Mouse (Mus musculus): ENCODE measurements around the gene Lrp1. TPM values are rescaled to one million over a fixed set of nuclear protein-coding genes. Genes with fewer than 3 reads are reported as not detected.

Lrp1 gene
- polyA plus RNA-seq, 1 experiment from 2014 or later, result 67.2 TPM

DNA sequence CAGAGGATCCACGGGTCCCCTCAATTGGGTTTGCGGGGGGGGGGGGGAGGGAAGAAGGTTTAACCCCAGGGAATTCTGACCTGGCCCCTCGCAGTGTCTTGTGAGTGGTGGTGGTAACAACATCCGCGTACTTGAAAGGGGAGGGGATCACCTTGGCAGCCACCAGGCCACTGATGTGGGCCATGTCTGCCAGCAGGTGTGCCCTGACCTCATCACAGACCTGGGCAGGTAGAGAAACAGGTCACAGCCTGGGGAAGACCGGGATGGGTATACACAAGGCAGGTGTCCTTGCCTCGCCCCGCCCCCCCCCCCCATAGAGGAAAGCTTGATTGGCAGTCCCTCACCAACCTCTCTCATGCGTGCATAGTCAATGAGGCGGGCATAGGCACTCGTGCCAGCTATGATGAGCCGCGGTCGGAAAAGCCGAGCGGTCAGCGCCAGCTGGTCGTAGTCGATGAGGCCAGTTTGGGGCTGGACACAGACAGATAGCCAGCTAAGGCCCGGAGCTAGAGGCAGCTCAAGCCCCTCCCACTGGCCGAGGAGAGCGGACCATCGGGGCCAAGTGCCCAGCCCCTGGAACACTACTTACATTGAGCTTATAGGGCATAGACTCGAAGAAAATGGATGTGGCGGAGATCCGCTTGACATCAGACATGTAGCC is 101.8 kb downstream of the Lrp1 start:
- Histone ChIP-seq H3K4me2 (replicated peaks) (no peak overlapping the region), H3K4me1 (replicated peaks) (peaks cover 52% of the 10 kb centered on the region), H3K9me3 (no peaks in the 10 kb centered on the region), H3K27me3 (replicated peaks) (peaks cover 23% of the 10 kb centered on the region), H3K36me3 (peaks cover 24% of the 10 kb centered on the region), H3K27ac (no peak overlapping the region), H3K4me3 (replicated peaks) (no peak overlapping the region), H3K9ac (no peak overlapping the region)
- WGBS, result 89% methylated on average over 26 of the region's 26 CpGs
- ATAC-seq, result no peak

DNA sequence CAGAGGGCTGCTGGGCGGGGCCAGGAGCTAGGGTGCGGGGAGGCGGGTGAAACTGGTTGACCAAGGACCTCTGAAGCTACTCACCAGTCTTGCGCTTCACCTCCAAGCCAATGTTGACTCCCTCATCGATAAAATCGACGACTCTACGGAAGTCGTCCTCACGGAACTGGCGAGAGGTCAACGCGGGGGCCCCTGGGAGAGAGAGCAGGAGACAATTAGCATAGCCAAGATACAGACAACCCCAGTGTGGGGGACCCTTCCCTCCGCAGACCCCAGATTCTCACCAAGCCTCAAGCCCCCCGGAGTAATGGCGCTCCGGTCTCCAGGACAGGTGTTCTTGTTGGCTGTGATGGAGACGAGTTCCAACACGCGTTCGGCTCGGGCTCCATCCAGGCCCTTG is 103.0 kb downstream of the Lrp1 start:
- H3K27ac ChIP-seq, result no peak overlapping the region
- no peak overlapping the region for H3K9ac ChIP-seq
- no peaks in the 10 kb centered on the region for H3K9me3 ChIP-seq
- WGBS, result 91% methylated on average over 22 of the region's 22 CpGs
- H3K4me2 ChIP-seq (replicated peaks), result no peak overlapping the region
- ATAC-seq, result no peak
- H3K27me3 ChIP-seq (replicated peaks), result peaks cover 30% of the 10 kb centered on the region
- no peak overlapping the region for H3K4me3 ChIP-seq (replicated peaks)
- H3K36me3 ChIP-seq, result peaks cover 24% of the 10 kb centered on the region
- H3K4me1 ChIP-seq (replicated peaks), result peaks cover 65% of the 10 kb centered on the region

DNA sequence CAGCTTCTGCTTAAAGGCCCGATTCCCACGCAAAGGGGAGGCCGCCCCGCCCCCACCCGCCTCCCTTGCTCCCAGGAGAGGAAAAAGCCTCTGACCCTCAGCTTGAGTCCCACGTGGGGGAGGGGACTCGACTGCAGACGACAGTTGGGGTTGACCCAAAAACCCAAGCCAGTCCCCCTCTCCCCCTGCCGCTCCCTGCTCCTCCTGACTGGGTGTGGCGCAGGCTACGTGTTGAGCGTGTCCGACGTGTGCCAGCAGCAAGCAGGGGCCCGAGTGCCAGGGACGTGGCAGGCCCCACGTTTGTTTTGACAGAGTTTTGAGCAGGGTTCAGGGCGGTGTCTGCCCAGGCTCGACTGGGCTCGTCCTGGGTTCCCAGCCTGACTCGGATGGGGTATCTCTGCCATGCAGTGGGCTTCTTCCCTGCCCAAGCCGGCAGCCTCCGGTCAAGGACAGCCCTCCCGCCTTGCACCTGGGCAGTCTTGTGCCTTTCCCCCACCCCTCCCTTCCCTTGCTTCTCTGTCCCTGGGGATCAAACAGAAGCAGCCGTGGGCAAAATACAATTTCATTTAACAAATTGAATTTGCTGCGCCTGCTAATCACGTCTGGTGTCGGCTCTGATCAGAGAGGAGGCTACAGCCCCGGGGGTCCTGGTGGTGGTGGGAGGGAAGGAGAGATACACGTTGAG is 104.2 kb downstream of the Lrp1 start:
- peak; percentile 68 for ATAC-seq

DNA sequence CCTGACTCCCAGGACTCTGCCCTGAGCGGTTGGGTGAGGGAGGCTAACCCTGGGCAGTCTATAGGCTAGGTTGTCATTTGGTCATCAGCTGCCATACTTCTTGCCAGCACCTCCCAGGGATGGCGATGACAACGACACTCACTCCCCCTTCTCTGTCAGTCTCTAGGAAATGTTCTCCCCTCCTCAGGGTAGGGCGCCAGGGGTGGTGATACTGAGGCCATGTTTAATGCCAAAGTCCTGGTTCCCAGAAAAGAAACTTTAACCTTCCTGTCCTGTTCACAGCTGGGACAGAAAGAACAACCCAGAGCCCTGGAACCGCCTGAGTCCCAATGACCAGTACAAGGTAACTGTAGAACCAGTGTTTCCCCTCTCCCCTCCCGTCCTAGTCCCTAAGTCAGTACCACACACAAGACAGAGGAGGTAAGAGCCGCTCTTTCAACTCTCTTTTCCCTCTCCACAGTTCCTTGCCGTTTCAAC is 104.9 kb downstream of the Lrp1 start:
- 0 out of 2 replicates have a peak, but pooled peaks have one; percentile 5 for ATAC-seq
- peaks cover 73% of the 10 kb centered on the region for H3K4me1 ChIP-seq (replicated peaks)
- 0 out of 2 replicates have a peak overlapping the region, but pooled peaks have one; percentile 36 for H3K9ac ChIP-seq
- peak overlapping the region; percentile 52 for H3K4me2 ChIP-seq (replicated peaks)
- no peak overlapping the region for H3K4me3 ChIP-seq (replicated peaks)
- H3K27me3 ChIP-seq (replicated peaks), result peaks cover 45% of the 10 kb centered on the region
- 35% methylated on average over 8 of the region's 8 CpGs for WGBS
- peak overlapping the region; percentile 52 for H3K27ac ChIP-seq
- peaks cover 24% of the 10 kb centered on the region for H3K36me3 ChIP-seq
- no peaks in the 10 kb centered on the region for H3K9me3 ChIP-seq

More for the DNA sequence above, 104.2 kb downstream of the Lrp1 start:
- Histone ChIP-seq H3K4me3 (replicated peaks) (peak overlapping the region; percentile 12), H3K4me1 (replicated peaks) (peaks cover 73% of the 10 kb centered on the region), H3K27ac (peak overlapping the region; percentile 52), H3K9ac (peak overlapping the region; percentile 36; the same call in 1 of the 2 replicates), H3K9me3 (no peaks in the 10 kb centered on the region), H3K4me2 (replicated peaks) (peak overlapping the region; percentile 52), H3K27me3 (replicated peaks) (peaks cover 39% of the 10 kb centered on the region), H3K36me3 (peaks cover 24% of the 10 kb centered on the region)
- 18% methylated on average over 30 of the region's 30 CpGs for WGBS

DNA sequence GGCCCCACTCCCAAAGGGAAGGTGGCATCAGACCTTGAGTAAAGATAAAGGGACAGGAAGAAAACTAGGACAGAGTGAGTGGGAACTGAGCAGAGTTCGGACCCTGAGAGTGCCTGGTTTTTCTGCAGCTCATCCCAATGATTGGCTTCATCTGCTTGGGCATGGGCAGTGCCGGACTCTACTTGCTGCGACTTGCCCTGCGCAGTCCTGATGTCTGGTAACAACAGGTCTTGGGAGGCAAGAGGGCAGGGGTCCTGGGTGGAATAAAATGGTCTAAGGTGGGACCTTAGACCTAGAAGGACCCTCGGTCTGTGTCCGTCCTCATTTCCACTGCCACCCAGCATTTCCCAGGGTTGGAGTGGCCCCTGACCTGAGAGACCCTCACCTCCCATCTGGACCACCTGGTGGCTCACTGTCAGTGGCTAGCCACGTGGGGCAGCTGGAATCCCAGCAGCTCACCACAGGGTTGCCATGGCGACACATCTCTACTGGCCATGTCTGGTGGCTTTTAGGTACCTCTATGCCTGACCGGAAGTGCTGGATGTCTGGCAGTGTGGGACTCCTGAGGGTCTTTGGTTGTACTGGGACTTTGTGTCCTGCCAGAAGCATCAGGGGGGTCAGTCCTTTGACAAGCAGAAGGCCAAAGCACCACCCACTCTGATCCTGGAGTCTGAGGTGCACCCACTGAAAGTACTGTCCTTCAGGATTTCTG is 105.5 kb downstream of the Lrp1 start:
- peaks cover 24% of the 10 kb centered on the region for H3K36me3 ChIP-seq
- H3K4me1 ChIP-seq (replicated peaks), result peaks cover 69% of the 10 kb centered on the region
- H3K9ac ChIP-seq, result 0 out of 2 replicates have a peak overlapping the region, but pooled peaks have one; percentile 17
- WGBS, result 41% methylated on average over 9 of the region's 9 CpGs
- H3K9me3 ChIP-seq, result no peaks in the 10 kb centered on the region
- H3K4me3 ChIP-seq (replicated peaks), result peak overlapping the region; percentile 8; the same call in 1 of the 2 replicates
- ATAC-seq, result no peak
- peak overlapping the region; percentile 52 for H3K4me2 ChIP-seq (replicated peaks)
- peak overlapping the region; percentile 52; the same call in 1 of the 2 replicates for H3K27ac ChIP-seq
- peaks cover 51% of the 10 kb centered on the region for H3K27me3 ChIP-seq (replicated peaks)

DNA sequence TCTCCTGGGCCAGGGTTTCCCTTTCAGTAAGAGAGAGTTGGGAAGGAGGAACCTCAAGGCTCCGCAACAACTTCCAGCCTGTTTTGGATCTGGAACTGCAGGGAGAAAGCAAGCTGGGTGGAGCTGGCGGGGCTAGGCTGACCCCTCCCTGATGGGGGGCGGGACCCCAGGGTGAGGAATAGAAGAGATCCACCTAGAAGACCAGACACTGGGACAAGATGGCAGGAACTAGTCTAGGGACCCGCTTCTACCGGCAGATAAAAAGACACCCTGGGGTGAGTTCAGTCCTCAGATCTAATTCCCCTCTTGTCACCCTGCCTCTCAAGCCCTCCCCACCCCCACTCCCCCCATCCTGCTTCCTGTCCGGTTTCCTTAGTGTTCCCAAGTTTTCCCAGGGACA is 106.2 kb downstream of the Lrp1 start, which contains the start of gene Ndufa4l2:
Gene Ndufa4l2, plus strand, starts transcription at position 204 of the 400 bp plus-strand sequence.
- H3K27ac ChIP-seq, result peak within 1 kb of the TSS; percentile 52
- peaks cover 70% of the 10 kb centered on the region for H3K4me1 ChIP-seq (replicated peaks)
- peaks cover 18% of the 10 kb centered on the region for H3K36me3 ChIP-seq
- peak within 1 kb of the TSS; percentile 16 for H3K4me3 ChIP-seq (replicated peaks)
- 0 out of 2 replicates have a peak within 1 kb of the TSS, but pooled peaks have one; percentile 24 for H3K9ac ChIP-seq
- H3K9me3 ChIP-seq, result no peaks in the 10 kb centered on the region
- no peak for ATAC-seq
- peaks cover 58% of the 10 kb centered on the region for H3K27me3 ChIP-seq (replicated peaks)
- 19% methylated on average over 6 of the region's 6 CpGs for WGBS
- peak within 1 kb of the TSS; percentile 99 for H3K4me2 ChIP-seq (replicated peaks)

DNA sequence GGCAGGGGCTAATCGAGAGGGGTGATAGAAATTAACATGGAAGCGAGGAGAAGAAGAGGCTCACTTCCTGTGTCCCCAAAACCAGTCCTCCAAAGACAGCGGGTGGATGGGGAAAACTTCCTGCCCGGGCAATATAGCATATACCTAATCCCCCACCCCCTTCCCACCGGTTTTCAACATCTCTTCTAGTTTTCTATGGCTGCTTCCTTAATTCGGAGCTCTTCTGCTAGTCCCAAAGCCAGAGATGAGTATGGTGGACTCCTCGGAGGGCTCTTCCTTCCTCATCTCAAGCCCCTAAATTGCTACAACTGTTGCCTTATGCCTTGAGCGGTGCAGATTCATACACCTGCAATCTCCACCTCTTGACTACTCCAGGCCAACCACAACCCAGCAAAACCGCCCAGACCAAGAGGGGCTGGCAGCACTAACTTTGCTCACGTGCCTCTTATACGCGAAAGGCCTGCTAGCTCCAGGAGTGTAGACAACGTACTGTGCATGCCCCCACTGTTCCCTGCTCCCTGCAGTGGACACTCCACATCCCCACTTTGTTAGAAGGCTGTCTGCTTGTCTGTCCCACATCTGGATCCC is 106.7 kb downstream of the Lrp1 start:
- H3K9me3 ChIP-seq, result no peaks in the 10 kb centered on the region
- peak overlapping the region; percentile 16; the same call in 1 of the 2 replicates for H3K4me3 ChIP-seq (replicated peaks)
- ATAC-seq, result no peak
- peak overlapping the region; percentile 99 for H3K4me2 ChIP-seq (replicated peaks)
- H3K4me1 ChIP-seq (replicated peaks), result peaks cover 75% of the 10 kb centered on the region
- 25% methylated on average over 13 of the region's 13 CpGs for WGBS
- H3K27me3 ChIP-seq (replicated peaks), result peaks cover 63% of the 10 kb centered on the region
- no peak overlapping the region; the same call in 1 of the 2 replicates for H3K27ac ChIP-seq
- H3K9ac ChIP-seq, result 0 out of 2 replicates have a peak overlapping the region, but pooled peaks have one; percentile 24
- H3K36me3 ChIP-seq, result peaks cover 14% of the 10 kb centered on the region; the same call in 1 of the 2 replicates

DNA sequence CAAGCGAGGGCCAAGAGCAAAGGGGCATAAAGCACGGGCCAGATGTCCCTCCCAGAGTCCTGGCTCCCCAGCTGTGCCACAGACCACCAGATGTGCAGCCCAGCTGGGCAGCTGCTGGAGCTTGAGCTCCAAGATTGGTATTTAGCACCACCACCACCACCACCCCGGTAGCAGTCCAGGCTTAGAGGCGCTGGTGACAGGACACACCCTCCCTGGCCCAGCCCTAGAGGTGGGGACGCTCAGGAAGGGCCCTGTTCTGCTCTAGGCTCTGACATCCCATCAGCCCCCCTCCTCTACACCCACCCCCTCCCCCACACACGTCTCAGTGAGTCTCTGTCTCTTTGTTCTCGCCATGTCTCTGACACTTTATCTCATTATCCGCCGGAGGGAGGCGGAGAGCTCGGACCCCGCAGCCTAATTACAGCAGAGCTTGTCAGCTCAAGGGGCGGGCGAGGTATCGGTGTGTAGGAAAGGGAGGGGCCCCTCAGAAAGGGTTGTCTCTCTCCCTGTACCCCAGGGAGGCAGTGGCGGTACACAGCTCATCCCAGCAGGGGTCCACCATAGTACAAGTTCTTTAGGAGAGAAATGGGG is 107.4 kb downstream of the Lrp1 start:
- 5% methylated on average over 15 of the region's 16 CpGs for WGBS
- peak overlapping the region; percentile 15; the same call in 1 of the 2 replicates for H3K27ac ChIP-seq
- peaks cover 78% of the 10 kb centered on the region for H3K4me1 ChIP-seq (replicated peaks)
- H3K4me3 ChIP-seq (replicated peaks), result peak overlapping the region; percentile 16
- peaks cover 12% of the 10 kb centered on the region; the same call in 1 of the 2 replicates for H3K36me3 ChIP-seq
- H3K4me2 ChIP-seq (replicated peaks), result peak overlapping the region; percentile 99
- H3K9ac ChIP-seq, result peak overlapping the region; percentile 24; the same call in 1 of the 2 replicates
- H3K27me3 ChIP-seq (replicated peaks), result peaks cover 66% of the 10 kb centered on the region
- no peaks in the 10 kb centered on the region for H3K9me3 ChIP-seq
- peak; percentile 21 for ATAC-seq

DNA sequence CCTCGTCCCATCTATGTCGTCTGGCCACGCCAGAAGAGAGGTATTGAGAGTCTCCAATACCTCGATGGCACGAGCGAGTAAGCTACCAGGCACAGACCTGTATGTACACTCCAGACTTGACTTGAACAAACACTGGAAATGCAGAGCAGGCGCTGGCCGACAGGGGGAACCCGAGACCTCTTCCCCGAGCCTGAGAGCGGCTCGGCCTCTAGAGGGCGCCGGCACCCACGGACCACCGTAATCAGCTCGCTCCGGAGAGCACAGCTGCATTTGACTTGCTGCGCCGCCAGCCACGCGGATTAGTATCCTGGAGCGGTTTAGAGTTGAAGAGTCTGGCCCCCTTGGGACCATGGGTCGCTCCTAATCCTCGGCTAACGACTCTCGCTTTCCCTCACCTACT is 108.1 kb downstream of the Lrp1 start:
- H3K27ac ChIP-seq, result no peak overlapping the region

DNA sequence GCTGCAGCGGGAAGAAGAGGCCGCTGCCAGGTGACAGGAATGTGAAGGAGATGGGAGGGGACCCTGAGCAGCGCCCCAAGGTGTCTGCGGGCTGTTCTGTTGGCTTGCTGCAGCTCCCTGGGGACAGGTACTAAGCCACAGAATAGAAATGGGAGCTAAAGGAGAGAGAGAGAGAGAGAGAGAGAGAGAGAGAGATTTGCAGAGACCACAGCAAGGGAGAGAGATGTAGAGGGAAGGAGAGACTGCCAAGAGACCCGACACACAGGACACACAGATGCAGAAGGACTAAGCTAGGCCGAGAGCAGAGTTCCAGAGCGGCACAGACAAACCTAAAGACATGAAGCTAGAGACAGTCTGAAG is 108.7 kb downstream of the Lrp1 start:
- 4% methylated on average over 7 of the region's 7 CpGs for WGBS
- H3K27ac ChIP-seq, result no peak overlapping the region
- H3K36me3 ChIP-seq, result no peaks in the 10 kb centered on the region
- H3K9ac ChIP-seq, result peak overlapping the region; percentile 52; the same call in 1 of the 2 replicates
- no peaks in the 10 kb centered on the region for H3K9me3 ChIP-seq
- H3K4me1 ChIP-seq (replicated peaks), result peaks cover 77% of the 10 kb centered on the region
- H3K4me3 ChIP-seq (replicated peaks), result peak overlapping the region; percentile 51
- ATAC-seq, result no peak
- peaks cover 72% of the 10 kb centered on the region for H3K27me3 ChIP-seq (replicated peaks)
- peak overlapping the region; percentile 99 for H3K4me2 ChIP-seq (replicated peaks)

More for the DNA sequence above, 108.1 kb downstream of the Lrp1 start:
- peak; percentile 48 for ATAC-seq
- peak overlapping the region; percentile 99 for H3K4me2 ChIP-seq (replicated peaks)
- H3K36me3 ChIP-seq, result 0 out of 2 replicates have a peak, but pooled peaks cover 4% of the 10 kb centered on the region
- peak overlapping the region; percentile 16 for H3K4me3 ChIP-seq (replicated peaks)
- H3K4me1 ChIP-seq (replicated peaks), result peaks cover 81% of the 10 kb centered on the region
- H3K9me3 ChIP-seq, result no peaks in the 10 kb centered on the region
- H3K9ac ChIP-seq, result peak overlapping the region; percentile 24; the same call in 1 of the 2 replicates
- H3K27me3 ChIP-seq (replicated peaks), result peaks cover 67% of the 10 kb centered on the region
- under 1% methylated on average over 27 of the region's 27 CpGs for WGBS

DNA sequence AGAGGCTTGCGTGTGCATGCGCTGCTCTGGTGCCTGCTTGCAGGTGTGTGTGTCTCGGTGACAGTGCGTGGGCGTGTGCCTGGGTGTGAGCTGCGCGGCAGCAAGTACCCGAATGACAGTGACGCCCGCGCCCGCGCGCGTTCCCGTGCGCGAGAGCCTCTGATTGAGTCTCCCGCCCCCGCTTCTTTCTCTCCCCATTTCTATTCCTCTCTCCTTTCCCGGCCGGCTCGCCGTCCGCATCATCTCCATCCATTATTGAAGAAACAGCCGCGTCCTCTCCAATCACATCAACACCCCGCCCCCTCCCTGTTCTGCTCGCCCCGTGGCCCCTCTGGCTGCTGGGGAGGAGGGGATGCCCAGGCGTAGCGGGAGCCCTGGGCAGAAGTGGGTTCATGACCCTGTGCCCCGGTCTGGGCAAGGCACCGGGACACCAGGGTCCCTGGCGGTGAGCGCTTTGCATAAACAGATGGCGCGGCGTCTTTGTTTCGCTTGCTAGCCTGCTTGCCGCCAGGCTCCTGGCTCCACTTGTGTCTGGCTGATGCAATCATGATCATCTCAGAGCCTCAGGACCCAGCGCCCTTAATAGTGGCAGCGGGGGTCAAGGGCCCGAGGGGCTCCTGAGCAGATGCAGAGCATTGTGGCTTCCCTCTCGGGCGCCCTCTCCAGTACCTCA is 109.2 kb downstream of the Lrp1 start:
- H3K9ac ChIP-seq, result peak overlapping the region; percentile 52
- peak overlapping the region; percentile 99 for H3K4me2 ChIP-seq (replicated peaks)
- H3K36me3 ChIP-seq, result no peaks in the 10 kb centered on the region
- no peak for ATAC-seq
- H3K27ac ChIP-seq, result 0 out of 2 replicates have a peak overlapping the region, but pooled peaks have one; percentile 13
- H3K4me1 ChIP-seq (replicated peaks), result peaks cover 72% of the 10 kb centered on the region
- H3K9me3 ChIP-seq, result no peaks in the 10 kb centered on the region
- peak overlapping the region; percentile 51 for H3K4me3 ChIP-seq (replicated peaks)
- WGBS, result 1% methylated on average over 46 of the region's 46 CpGs
- peaks cover 75% of the 10 kb centered on the region for H3K27me3 ChIP-seq (replicated peaks)

Data from intestine, embryonic 15.5 days (tissue).